Mouse (Mus musculus) heart, adult 2 months (tissue): ENCODE measurements around the gene Mkln1.

Experiments
- CTCF ChIP-seq: fragments of 200-600 bp; IDR thresholded peaks from 2 replicates; pipeline ENCODE4 v1.8.1; 2022; ENCODE audit warnings: antibody characterized with exemption, mild to moderate bottlenecking, moderate library complexity
- POLR2A ChIP-seq: fragments of 200-500 bp; IDR thresholded peaks from 2 replicates; pipeline ENCODE4 v1.6.1; 2011; ENCODE audit warnings: mild to moderate bottlenecking, low read depth, low read length, control low read depth; ENCODE audit not compliant: insufficient read depth

DNA sequence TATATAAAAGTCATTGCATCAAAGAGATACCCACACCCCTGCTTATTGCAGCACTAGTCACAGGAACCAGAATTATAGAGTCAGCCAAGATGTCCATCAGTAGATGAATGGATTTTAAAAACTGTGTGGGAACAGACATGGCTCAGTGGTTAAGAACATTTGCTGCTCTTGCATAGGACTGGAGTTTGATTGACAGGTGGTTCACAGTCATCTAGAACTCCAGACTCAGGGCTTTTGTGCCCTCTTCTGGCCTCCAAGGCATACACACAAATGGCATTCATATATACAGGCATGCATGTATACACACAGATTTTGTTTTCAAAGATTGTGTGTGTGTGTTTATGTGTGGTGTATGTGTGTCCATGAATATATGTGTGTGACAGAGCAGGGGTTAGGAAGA lies 14.0 kb downstream of the Mkln1 start:
- peak; percentile 60 for TF ChIP-seq CTCF
- TF ChIP-seq POLR2A = no peak
